Mouse (Mus musculus) CH12F3 (cell line): Measurements from ENCODE around the gene Pcsk7.

Experiments
- in situ Hi-C: fragments of 300-500 bp; cut with MboI; formaldehyde crosslinking; loops from 2 replicates; pipeline ENCODE4 v1.14.3; 2020; ENCODE audit warnings: low sequenced_read_pairs

Gene Pcsk7

DNA sequence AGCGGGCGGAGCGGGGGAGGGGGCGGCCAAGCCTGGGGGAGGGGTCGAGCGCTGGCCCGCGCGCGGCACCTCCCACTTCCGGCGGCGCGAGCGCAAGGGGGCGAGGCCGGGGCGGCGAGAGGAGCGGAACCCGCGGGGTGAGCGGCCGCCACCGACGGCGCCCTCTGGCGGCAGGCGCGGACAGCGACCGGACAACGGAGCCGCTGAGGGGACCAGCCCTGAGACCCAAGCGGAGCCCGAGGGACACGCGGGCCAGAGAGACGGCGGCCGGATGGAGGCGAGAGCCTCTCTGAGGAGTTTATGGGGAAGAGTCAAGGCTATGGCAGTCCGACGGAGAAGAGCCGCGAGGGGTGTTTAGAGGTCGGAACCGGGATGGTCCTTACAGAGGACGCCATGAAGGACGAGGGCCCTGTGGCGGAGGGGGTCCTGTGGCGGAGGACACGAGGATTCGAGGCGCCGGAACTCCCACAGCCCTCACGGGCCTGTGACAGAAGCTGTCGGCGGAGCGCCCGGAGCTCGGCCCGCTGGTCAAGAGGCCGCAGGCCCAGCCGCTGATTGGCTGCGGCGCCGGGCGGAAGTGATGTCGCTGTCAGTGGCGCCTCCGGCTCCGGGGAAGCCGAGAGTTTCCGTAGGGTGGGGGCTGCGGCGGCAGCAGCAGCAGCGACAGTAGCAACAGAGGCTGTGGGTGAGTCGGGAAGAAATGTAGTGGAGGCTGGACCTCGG, at the start of gene Pcsk7, which contains the start of gene Rnf214:
Pcsk7 (plus strand) TSS at position 143 of the 723 bp plus-strand sequence.
Rnf214 (minus strand) TSS at position 557 of the 723 bp plus-strand sequence.
- in situ Hi-C loops: no loop called here

DNA sequence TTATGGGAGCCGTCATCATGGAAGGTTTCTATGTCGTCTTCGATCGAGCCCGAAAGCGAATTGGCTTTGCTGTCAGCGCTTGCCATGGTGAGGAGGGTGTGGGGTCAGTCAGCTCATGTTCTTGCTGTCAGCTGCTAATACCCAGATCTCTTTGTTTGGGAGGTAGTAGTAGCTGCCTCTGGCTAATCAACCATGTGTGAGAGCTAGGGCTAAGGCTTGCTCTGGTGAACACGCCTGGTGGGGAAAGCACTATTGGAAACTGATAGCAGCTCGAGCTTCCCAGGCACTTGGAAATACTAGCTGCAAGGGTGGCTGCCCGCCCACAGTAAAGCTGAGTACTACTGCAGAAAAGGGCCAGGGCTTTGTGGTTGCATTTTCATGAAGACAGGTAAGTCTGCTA, 46.9 kb upstream of the Pcsk7 start:
- in situ Hi-C loops: no loop called here

DNA sequence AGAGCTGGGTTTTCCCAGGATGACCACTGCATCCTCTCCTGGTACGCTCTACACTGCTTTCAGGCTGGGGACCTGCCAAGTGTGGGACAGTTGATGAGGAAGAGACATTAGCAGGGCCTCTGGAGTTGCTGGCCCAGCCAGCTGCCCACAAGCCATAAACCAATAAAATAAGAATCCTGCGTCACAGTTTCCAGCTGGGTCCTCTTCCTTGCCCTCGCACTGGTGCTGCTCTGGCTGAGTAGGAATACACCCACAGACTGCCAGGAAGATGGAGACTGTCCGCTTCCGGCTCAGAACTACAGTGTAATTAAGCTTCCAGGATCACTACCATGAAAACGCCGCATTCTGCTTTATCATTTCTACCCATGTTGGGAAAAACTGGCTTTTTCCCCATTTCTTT, 44.5 kb upstream of the Pcsk7 start:
- in situ Hi-C loops: no loop called here

DNA sequence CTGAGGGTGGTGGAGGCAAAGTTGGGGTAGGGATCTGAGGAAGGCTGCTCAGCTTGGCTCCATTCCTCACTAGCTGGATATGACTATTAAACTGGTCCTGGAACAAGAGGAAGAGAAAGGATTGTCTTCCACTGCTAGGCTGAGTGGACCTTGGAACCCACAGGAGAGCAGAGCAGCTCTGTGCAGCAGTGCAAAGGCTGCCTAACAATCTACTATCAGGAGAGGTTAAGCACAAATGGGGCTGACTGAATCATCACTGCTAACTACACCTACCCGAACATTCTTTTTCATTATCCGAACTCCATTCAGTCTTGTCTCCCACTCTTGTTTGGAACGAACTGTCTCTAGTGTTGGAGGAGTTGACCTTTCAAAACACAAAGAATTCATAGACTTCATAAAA, 37.1 kb upstream of the Pcsk7 start:
- in situ Hi-C loops: no loop called here

DNA sequence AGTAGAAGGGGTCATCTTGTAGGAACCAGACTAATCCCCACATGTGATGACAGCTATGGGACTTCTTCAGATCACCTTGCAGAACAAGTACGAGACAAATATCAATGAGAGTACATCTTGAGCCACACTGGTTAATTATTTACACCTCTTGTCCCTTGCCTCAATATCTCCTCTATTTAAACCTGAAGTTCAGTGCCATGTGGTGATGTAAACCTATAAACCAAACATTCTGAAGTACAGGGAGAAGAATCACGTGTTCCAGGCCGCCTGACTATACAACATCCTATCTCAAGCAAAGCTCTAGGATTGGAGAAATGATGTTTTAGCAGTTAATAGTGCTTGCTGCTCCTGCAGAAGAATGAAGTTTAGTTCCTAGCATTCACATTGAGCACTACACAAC, 36.0 kb upstream of the Pcsk7 start:
- in situ Hi-C loops: no loop called here

DNA sequence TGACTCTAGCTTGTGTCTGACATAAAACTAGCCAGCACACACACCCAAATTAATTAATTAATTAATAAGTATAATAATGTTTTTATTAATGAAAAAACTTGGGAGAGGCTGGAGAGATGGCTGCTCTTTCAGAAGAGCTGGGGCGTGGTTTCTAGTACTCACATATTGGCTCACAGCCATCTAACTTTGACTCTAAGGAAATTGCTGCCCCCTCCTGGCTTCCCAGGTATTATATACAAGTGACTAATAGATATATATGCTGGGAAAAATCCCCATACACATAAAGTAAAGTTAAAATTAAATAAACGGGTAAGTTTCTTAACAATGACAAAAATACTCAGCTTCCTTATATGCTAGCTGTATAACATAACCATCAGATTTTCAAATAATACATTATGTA, 28.4 kb upstream of the Pcsk7 start:
- in situ Hi-C loops: no loop called here

DNA sequence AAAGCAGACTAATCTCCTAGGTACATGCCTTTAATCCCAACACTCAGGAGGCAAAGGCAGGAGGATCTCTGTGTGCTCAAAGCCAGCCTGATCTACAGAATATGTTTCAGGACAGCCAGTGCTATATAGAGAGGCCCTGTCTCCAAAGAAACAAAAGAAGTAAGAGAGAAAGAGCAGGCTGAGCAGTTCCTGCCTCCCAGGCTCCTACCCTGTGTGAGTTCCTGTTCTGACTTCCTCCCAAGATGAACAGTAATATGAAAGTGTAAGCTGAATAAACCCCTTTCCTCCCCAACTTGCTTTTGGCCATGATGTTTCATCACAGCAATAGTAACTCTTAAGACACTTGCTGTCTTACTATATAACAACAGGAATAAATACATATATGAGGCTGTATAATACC, 12.6 kb upstream of the Pcsk7 start:
- in situ Hi-C loops: no loop called here

DNA sequence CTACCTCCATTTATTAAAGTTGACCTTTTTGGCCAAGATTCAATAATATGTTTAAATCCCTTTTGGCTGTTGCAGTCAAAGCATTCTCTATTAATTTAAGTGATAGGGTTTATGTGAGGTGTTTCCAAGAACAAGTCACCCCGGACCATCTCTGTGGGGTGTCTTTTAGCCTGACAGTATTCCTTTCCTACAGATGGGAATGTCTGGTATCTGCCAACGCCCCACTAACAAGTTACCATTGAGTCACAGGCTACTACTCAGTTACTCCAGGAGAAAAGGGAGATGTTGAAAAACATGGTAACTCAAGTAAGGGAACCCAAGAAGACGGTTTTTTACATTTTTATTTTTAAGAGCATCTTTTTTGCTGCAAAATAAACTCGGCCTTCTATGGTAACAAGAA, 1.1 kb upstream of the Pcsk7 start:
- in situ Hi-C loops: no loop called here

DNA sequence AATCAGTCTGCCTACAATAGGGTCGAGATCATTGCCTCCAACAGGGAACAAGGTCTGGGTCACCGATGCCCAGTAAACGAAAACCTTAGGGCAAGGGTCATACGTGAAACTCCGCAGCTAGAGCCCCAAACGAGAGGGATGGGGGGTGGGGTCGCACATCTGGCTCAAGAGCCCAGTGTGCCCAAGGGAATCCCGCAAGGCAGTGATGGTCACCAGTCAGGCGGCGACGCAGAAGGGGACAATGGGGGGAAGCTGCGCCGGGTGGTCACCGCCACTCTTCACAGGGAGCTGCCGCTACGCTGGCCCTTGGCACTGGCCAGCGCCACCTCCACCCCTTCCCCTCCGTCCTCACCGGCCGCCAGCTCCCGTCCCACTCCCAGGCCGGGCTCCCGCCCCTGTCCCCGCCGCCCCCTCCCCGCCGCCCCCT, 473 bp upstream of the Pcsk7 start:
- in situ Hi-C loops: no loop called here

DNA sequence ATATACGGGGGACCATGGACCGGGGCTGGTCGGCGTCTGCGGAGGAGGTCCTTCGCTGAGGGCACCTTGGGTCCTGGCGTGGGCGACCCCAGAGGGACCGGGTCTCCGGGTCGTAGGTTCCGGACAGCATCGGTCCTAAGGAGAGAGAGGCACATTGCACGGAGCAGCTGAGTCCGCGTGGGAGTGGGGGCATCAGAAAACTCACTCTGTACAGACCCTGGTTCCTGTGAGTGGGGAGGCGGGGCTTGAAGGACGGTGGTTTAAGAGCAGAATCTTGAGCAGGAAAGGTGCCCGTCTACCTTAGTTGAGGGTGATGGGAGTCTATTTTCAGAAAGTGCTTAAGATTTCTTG, 756 bp downstream of the Pcsk7 start:
- in situ Hi-C loops: no loop called here

DNA sequence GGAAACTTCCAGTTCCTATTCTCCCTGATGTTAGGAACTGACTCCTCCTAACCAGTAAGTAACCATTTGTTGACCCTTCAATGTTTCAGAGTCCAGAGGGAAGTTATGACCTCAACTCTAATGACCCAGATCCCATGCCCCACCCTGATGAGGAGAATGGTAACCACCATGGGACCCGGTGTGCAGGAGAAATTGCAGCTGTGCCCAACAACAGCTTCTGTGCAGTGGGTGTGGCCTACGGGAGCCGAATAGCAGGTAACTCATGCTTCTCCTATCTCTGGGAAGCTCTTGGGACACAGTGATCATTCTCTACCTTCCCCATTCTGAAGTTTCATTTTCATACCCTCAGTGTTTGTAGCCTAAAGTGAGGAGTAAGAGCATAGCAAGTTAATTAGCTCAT, 4.7 kb downstream of the Pcsk7 start:
- in situ Hi-C loops: no loop called here

DNA sequence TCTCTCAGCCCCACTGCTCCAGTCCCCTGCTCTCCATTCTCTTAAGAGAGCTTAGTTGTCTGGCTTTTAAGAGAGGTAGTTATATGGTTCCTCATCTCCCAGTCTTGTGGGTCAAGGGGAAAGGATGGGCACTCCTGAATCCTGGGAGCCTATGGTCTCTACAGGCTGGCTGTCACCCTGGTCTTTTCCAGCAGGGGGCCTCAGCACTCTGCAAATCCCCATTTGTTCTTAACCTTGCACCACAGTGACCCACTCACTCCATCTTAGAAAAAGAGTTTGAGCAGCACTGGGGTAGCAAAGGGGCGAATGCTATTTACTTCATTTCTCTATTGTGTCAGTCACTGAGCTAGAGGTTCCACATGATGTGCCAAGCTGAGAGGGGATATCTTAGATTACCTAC, 5.4 kb downstream of the Pcsk7 start:
- in situ Hi-C loops: no loop called here

DNA sequence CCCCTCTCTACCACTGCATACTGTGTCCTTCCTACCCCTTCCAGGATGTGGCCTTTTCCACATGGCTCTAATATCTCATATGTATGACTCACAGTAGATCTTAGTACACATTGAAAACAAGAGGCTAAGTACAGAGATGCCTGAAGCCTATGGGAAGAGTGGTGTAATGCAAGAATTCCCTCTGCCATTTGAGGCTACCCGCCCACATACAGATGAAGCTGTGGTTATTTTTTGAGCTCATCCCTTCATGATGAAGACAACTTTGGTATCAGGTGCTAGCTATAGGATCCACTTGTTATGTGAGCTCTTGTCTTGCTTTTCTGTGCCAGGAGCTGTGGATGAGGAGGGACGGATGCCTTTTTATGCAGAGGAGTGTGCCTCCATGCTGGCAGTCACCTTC, 9.4 kb downstream of the Pcsk7 start:
- in situ Hi-C loops: no loop called here

DNA sequence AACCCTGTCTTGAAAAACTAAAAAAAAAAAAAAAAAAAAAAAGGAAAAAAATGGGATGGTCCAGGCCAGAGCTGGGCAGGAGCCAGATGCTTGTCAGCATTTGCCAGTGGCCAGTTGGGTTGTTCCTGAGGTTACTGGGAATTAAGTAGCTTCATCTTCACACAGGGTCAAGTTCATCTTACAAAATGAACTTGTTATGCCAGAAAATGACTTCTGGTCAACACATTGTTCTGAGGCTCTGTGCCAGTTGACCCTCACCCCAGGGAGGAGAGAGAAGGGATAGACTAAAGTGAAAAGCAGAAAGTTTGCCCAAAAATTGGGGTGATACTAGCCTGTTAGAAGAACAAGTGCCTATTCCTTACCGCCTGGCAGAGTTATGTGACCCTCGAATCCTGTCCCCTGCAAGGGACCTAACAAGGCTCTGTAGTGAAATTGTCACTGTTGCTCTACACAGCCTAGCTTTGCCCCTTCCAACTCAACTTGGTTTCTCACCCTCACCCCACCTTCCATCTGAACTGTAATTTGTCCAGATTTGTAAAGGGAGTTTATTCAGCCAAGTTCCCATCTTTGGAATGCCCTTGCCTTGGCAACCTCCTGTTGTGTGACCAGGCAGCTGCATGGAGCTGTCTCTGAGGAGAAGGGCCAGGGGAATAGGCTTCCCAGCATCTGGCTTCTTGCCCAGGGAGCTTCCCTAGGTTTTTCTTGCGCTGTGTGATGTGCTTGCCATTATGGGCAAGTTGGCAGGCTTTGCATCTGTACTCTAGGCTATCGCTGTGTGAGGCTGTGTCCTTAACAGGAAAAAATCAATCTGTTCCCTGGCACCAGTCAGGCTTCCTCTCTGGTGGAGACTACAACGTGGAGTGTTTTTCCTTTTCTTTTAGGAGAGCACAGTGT, 11.0 kb downstream of the Pcsk7 start:
- in situ Hi-C loops: no loop called here

DNA sequence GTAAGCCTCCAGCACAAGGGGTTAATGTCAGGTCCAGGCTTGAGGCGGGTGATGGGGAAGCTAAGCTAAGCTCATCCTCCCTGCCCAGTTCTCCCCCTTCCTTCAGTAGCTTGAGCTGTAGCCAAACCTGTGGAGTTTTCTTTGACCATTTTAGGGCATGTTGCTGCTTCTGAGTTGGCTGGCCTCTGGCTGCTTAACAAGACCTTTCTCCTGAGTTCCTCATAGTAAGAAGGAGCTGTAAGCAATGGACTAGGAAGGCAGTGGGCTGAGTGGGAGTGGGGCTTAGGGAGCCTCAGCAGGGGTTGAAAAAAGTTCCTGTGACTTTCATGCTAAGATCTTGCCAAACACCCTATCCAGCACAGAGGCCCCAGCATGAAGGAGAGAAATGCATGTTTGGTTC, 13.6 kb downstream of the Pcsk7 start:
- in situ Hi-C loops: no loop called here

DNA sequence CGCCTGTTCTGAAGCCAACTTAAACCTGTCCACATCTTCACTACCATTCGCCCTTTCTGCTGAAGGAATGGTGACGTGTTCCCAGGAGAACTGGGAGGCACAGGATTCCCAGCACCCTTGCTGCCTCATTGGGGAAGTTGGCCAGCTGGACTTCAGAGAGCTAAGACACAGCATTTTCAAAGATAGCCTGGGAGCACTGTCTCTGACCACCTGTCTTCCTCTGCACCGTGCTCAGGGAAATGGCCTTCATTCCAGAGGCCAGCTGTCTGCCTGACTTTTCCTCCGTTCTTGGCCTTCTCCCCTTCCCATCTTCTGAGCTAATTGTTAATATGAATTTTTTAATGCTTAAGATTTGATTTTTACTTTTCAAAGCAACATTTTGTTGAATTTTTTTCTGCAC, 23.0 kb downstream of the Pcsk7 start:
- in situ Hi-C loops: no loop called here

DNA sequence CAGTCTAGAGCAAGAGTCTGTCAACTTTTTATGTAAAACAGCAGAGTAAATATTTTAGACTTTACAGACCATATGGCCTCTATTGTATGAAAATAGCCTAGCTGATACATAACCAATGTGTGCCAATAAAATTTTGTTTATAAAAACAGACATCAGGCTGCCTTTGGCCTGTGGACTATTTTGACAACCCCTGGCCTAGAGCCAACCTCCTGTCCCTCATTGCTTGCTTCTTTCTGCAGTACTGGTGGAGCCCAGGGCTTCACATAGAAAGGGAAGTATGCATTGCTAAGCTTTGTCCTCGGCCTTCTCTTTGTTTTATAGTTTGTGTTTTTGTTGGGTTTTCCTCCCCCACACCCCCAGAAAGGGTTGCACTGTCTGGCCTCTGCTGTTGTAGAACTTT, 25.7 kb downstream of the Pcsk7 start:
- in situ Hi-C loops: no loop called here

DNA sequence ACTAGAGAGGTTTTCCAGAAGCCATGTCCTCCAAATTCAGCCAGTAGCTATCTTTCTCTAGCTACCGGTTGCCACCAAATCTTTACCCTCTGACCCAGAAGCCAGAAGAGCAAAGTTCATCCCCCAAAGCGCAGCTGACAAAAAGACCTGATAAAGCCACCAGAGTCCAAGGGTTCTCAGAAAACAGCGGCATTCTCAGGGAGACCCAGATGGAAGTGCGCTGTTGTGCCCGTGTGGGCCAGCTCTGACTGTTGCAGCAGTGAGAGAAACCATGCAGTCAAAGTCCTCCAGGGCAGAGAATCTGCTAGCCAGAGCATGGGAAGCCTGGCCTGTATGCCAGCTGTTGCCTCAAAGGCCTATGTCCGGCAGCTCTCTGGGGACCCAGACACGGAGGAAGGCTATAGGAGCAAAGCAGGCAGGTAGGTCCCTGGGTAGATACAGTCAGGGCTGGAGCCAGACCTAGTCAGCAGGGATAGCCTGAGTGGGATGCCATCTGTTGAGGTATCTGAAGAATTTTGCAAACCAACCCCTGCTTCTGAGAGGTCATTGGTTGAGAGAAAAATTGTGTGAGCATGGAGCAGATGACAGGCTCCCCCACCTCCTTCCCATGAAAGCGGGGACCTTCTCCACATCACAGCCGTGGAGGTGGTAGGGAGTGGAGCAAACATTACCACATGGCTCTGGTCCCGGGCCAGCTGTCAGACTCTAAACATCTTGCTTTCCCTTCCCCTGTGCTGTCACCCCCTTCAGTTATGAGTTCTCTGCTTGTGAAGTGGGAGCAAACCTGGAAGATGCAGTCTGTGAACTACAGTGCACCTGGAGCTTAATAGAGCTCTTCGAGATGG, 26.5 kb downstream of the Pcsk7 start:
- in situ Hi-C loops: no loop called here

DNA sequence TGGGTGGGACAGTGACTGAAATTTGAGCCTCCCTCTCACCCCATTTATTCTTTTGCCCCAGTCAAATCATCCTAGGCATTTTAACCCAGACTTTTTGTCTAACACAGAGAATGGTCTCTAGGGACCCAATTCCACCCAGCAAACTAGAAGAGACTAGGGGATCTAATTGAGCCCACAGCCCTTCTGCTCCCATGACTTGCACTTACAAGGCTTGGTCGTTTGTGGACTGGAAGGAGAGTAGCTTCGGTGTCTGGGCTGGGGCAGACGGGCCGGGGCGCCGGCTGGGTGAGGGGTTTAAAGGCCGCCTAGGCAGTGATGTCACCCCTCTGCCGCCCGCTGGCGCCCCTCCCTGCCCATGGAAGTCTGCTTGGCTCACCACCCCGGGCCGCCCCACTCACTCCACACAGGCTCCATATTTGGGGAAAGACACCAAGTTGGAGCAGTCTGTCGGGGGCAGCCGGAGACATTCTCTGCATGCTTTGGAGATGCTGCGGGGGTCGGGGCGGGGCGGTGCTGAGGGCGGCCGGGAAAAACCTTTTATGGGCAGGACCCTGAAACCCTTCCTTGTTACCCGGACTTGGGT, 29.4 kb downstream of the Pcsk7 start, which contains the start of gene Tagln:
Tagln (minus strand) TSS at position 431 of the 583 bp plus-strand sequence.
- in situ Hi-C loops: no loop called here

DNA sequence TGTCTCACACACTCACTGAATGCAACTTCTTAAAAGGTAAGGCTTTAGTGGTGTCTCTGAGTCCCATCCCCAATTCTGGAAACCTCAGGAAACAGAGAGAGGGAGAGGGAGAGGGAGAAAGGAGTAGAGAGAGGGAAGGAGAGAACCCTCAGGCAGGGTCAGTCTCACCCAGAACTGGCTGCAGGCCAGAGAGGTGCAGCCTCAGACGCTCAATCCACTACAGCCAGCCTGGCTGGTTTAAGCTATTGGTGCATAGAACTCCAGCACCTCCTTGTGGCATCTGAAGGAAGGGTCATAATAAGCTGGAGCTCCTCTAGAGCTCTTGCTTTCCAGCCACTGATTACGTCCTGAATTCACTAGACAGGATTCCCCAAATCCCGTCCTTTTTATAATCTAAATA, 30.6 kb downstream of the Pcsk7 start:
- in situ Hi-C loops: no loop called here

DNA sequence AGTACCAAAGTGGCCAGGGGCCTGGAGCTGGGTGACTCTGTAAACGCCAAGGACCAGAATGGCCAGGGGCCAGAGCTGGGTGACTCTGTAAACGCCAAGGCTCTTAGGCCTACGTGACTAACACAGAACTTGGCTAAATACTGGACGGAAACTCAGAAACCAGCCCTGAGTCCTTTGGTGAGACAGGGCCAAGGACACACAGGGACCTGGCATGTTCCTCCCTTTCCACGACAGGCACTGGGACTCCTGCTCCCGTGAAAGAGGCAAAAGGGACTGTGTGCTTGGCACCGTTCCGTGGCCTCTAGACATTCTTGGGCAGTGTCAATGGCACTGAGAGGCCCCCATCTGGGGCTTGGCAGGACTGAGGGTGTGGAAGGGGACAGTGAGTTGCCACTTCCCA, 31.8 kb downstream of the Pcsk7 start:
- in situ Hi-C loops: no loop called here
